Mouse (Mus musculus) embryonic facial prominence, embryonic 10.5 days (tissue): ENCODE data around the gene Msmp. TPM values are rescaled to one million over a fixed set of nuclear protein-coding genes. Genes with fewer than 3 reads are reported as not detected.

Source experiments
- DNase-seq: peaks from one replicate; pipeline ENCODE4 v3.0.0-alpha.2; 2017; ENCODE audit warnings: low spot score
- H3K27ac ChIP-seq: fragments of 300-500 bp; sonication (generic); replicated peaks from 2 replicates; pipeline ENCODE4 v1.5.1; 2016; ENCODE audit warnings: mild to moderate bottlenecking
- H3K27me3 ChIP-seq: fragments of 300-500 bp; sonication (generic); replicated peaks from 2 replicates; pipeline ENCODE4 v1.6.1; 2016; ENCODE audit warnings: low read depth, mild to moderate bottlenecking; ENCODE audit not compliant: poor library complexity, severe bottlenecking
- H3K36me3 ChIP-seq: fragments of 300-500 bp; sonication (generic); replicated peaks from 2 replicates; pipeline ENCODE4 v1.6.1; 2016; ENCODE audit warnings: mild to moderate bottlenecking, moderate library complexity
- H3K4me1 ChIP-seq: fragments of 300-500 bp; sonication (generic); 2 replicates; pipeline ENCODE4 v1.6.1; 2016
- H3K4me3 ChIP-seq: fragments of 300-500 bp; sonication (generic); 2 replicates; pipeline ENCODE4 v1.5.1; 2016; ENCODE audit warnings: mild to moderate bottlenecking, moderate library complexity
- H3K9me3 ChIP-seq: fragments of 300-500 bp; sonication (generic); 2 replicates; pipeline ENCODE4 v1.6.1; 2016; ENCODE audit warnings: mild to moderate bottlenecking
- WGBS: fragments of 180-500 bp; shearing (Covaris S2); methylation state at CpG from one replicate; pipeline ENCODE4 v1.1.7; 2016; 5-methylcytosine and 5-hydroxymethylcytosine counted together
- polyA plus RNA-seq: library from polyadenylated mRNA; unstranded; fragments of >200 nt; fragmentation: Nextera tagmentation; extraction: Ambion mirVana; gene quantifications from 2 replicates; pipeline ENCODE4 v1.2.1, GENCODE M21; 2016

Msmp gene
- 0.34 and 0.99 TPM in 2 replicates for polyA plus RNA-seq

GRCm38 (mm10) chr4:43584444-43585416 lies at the start of gene Msmp:
Gene Msmp (minus strand): TSS chr4:43584494.
- Histone ChIP-seq H3K36me3 (peaks cover 48% of the 10 kb centered on the region), H3K4me1 (peaks cover 39% of the 10 kb centered on the region), H3K4me3 (no peak within 1 kb of the TSS), H3K27ac (no peak within 1 kb of the TSS), H3K27me3 (no peaks in the 10 kb centered on the region), H3K9me3 (no peaks in the 10 kb centered on the region)
- 61% methylated on average over 12 of the region's 12 CpGs for WGBS
- DNase-seq: no peak

- peak; percentile 5 for DNase-seq
- Histone ChIP-seq H3K9me3 (no peaks in the 10 kb centered on the region), H3K27me3 (peaks cover 34% of the 10 kb centered on the region), H3K4me3 (peak overlapping the region; percentile 79; the same call in 1 of the 2 replicates), H3K4me1 (peaks cover 39% of the 10 kb centered on the region), H3K36me3 (no peaks in the 10 kb centered on the region), H3K27ac (no peak overlapping the region)
- WGBS: 93% methylated on average over 2 of the region's 2 CpGs
These were observed 49.4 kb upstream of the Msmp start for GRCm38 (mm10) chr4:43633736-43634135.

GRCm38 (mm10) chr4:43633296-43633695 lies 49.0 kb upstream of the Msmp start:
- H3K4me3 ChIP-seq: peak overlapping the region; percentile 79; the same call in 1 of the 2 replicates
- 81% methylated on average over 8 of the region's 8 CpGs for WGBS
- H3K27me3 ChIP-seq: peaks cover 34% of the 10 kb centered on the region
- H3K9me3 ChIP-seq: no peaks in the 10 kb centered on the region
- peak; percentile 9 for DNase-seq
- no peaks in the 10 kb centered on the region for H3K36me3 ChIP-seq
- H3K27ac ChIP-seq: no peak overlapping the region
- H3K4me1 ChIP-seq: peaks cover 39% of the 10 kb centered on the region

GRCm38 (mm10) chr4:43631956-43632920 lies 47.9 kb upstream of the Msmp start:
- Histone ChIP-seq H3K27me3 (peaks cover 34% of the 10 kb centered on the region), H3K9me3 (no peaks in the 10 kb centered on the region), H3K4me3 (peak overlapping the region; percentile 79), H3K4me1 (peaks cover 39% of the 10 kb centered on the region), H3K27ac (peak overlapping the region; percentile 90), H3K36me3 (no peaks in the 10 kb centered on the region)
- 42% methylated on average over 42 of the region's 42 CpGs for WGBS
- no peak for DNase-seq

- WGBS: 1% methylated on average over 65 of the region's 70 CpGs
- no peaks in the 10 kb centered on the region for H3K36me3 ChIP-seq
- DNase-seq: peak; percentile 74
- H3K9me3 ChIP-seq: peaks cover 3% of the 10 kb centered on the region; the same call in 1 of the 2 replicates
- peaks cover 34% of the 10 kb centered on the region for H3K27me3 ChIP-seq
- H3K4me1 ChIP-seq: peaks cover 36% of the 10 kb centered on the region
- peak within 1 kb of the TSS; percentile 79 for H3K4me3 ChIP-seq
- H3K27ac ChIP-seq: peak within 1 kb of the TSS; percentile 90
These were observed 47.0 kb upstream of the Msmp start, which contains the start of gene Npr2 for GRCm38 (mm10) chr4:43631046-43631955. Gene Npr2 (plus strand): TSS chr4:43631935.

- DNase-seq: no peak
These were observed 46.4 kb upstream of the Msmp start for GRCm38 (mm10) chr4:43630671-43631045.

GRCm38 (mm10) chr4:43630030-43630581 lies 45.8 kb upstream of the Msmp start:
- DNase-seq: peak; percentile 79
- Histone ChIP-seq H3K9me3 (peaks cover 12% of the 10 kb centered on the region), H3K27me3 (peaks cover 34% of the 10 kb centered on the region), H3K4me1 (peaks cover 36% of the 10 kb centered on the region), H3K36me3 (no peaks in the 10 kb centered on the region), H3K27ac (no peak overlapping the region), H3K4me3 (no peak overlapping the region)
- WGBS: 5% methylated on average over 5 of the region's 5 CpGs

More at GRCm38 (mm10) chr4:43630671-43631045, 46.4 kb upstream of the Msmp start:
- Histone ChIP-seq H3K27me3 (peaks cover 34% of the 10 kb centered on the region), H3K4me3 (peak overlapping the region; percentile 79), H3K36me3 (no peaks in the 10 kb centered on the region), H3K9me3 (peaks cover 6% of the 10 kb centered on the region), H3K4me1 (peaks cover 36% of the 10 kb centered on the region), H3K27ac (peak overlapping the region; percentile 90)
- 23% methylated on average over 5 of the region's 5 CpGs for WGBS

- peak; percentile 22 for DNase-seq
- H3K27ac ChIP-seq: no peak overlapping the region
- WGBS: 44% methylated on average over 20 of the region's 20 CpGs
- H3K4me3 ChIP-seq: no peak overlapping the region
- H3K36me3 ChIP-seq: no peaks in the 10 kb centered on the region
- peaks cover 36% of the 10 kb centered on the region for H3K4me1 ChIP-seq
- peaks cover 34% of the 10 kb centered on the region for H3K27me3 ChIP-seq
- H3K9me3 ChIP-seq: peaks cover 20% of the 10 kb centered on the region
These were observed 45.0 kb upstream of the Msmp start for GRCm38 (mm10) chr4:43629106-43629817.

GRCm38 (mm10) chr4:43620146-43620778 lies 36.0 kb upstream of the Msmp start:
- no peaks in the 10 kb centered on the region for H3K27me3 ChIP-seq
- H3K27ac ChIP-seq: no peak overlapping the region
- no peaks in the 10 kb centered on the region for H3K4me1 ChIP-seq
- H3K36me3 ChIP-seq: no peaks in the 10 kb centered on the region
- WGBS: 82% methylated on average over 4 of the region's 4 CpGs
- peak; percentile 1 for DNase-seq
- no peak overlapping the region for H3K4me3 ChIP-seq
- H3K9me3 ChIP-seq: peaks cover 10% of the 10 kb centered on the region

GRCm38 (mm10) chr4:43613060-43613730 lies 28.9 kb upstream of the Msmp start:
- WGBS: 62% methylated on average over 3 of the region's 3 CpGs
- no peaks in the 10 kb centered on the region for H3K36me3 ChIP-seq
- no peaks in the 10 kb centered on the region for H3K9me3 ChIP-seq
- no peak overlapping the region for H3K27ac ChIP-seq
- H3K4me3 ChIP-seq: no peak overlapping the region
- DNase-seq: no peak
- no peaks in the 10 kb centered on the region for H3K4me1 ChIP-seq
- H3K27me3 ChIP-seq: no peaks in the 10 kb centered on the region
